Mouse (Mus musculus): ENCODE data around the gene Arpc1b. TPM values are rescaled to one million over a fixed set of nuclear protein-coding genes. Genes with fewer than 3 reads are reported as not detected.
"Not testable (repeated sequence)": the region's sequence is repeated elsewhere in the genome, so short reads cannot be mapped to it uniquely, and the experiment has no call there.

The Arpc1b gene
- total and polyA plus RNA-seq, 2 experiments from 2014 or later: 32.4 to 53.7 TPM

DNA sequence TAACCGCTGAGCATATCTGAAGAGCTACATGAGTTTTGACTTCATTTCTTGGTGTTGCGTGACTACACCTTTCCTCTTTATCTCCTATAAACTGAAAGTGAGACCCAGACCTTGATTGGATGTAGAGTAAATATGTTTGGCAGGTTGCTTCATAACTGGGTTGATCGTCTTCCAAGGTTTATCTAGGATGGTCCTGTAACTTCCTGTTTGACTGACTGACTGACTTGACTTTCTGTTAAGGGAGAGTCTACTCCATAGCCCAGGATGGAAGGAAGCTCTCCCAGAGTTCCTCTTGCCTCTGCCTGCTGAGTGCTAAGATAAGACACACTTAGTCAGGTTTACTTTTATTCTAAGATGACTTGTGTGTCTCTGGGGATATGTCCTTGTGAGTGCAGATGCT is 24.1 kb upstream of the Arpc1b start:
- no peak overlapping the region for H3K4me2 ChIP-seq (ENCODE audit: low read depth, low read length, poor library complexity, severe bottlenecking)
- H3K27me3 ChIP-seq (ENCODE audit: insufficient read depth, low read length): no peaks in the 10 kb centered on the region
- H3K4me3 ChIP-seq (ENCODE audit: low read depth, low read length): no peak overlapping the region
- DNase-seq (ENCODE audit: low spot score) (no peak), ATAC-seq (ENCODE audit: low FRiP score) (no peak)
- no peaks in the 10 kb centered on the region for H3K9me3 ChIP-seq (ENCODE audit: low read length)
- no peak for TF ChIP-seq CTCF (IDR thresholded peaks at IDR 0.05)
- no peak overlapping the region for H3K27ac ChIP-seq (ENCODE audit: low read depth, low read length)
- H3K36me3 ChIP-seq (ENCODE audit: insufficient read depth, low read length): peaks cover 19% of the 10 kb centered on the region
- WGBS: 98% methylated on average over 3 of the region's 3 CpGs
- H3K9ac ChIP-seq (replicated peaks; ENCODE audit: low read length, poor library complexity, severe bottlenecking): no peak overlapping the region
- H3K4me1 ChIP-seq (ENCODE audit: insufficient read depth, low read length): peaks cover 3% of the 10 kb centered on the region; the same call in 1 of the 2 replicates

DNA sequence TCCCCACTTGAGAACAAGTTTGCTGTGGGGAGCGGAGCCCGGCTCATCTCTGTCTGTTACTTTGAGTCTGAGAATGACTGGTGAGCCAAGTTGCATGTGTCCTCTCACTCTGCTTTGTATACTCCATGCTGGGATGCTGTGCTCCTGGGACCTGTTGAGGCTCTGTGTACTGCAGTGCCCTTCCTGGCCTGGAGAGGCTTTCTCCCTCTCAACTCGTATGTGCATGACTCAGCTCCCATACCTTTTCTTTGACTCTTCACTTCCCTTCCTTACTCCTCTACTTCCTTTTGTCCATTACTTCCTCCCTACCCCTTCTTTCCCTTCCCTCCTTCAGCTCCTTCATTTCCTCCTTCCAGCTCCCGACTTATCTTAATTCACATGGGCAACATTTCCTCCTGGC is 17.8 kb upstream of the Arpc1b start:
- Histone ChIP-seq H3K36me3 (ENCODE audit: insufficient read depth, low read length) (peaks cover 71% of the 10 kb centered on the region), H3K4me1 (ENCODE audit: insufficient read depth, low read length) (no peaks in the 10 kb centered on the region), H3K9me3 (ENCODE audit: low read length) (no peaks in the 10 kb centered on the region), H3K4me2 (ENCODE audit: low read depth, low read length, poor library complexity, severe bottlenecking) (no peak overlapping the region), H3K9ac (replicated peaks; ENCODE audit: low read length, poor library complexity, severe bottlenecking) (no peak overlapping the region), H3K27ac (ENCODE audit: low read depth, low read length) (no peak overlapping the region), H3K27me3 (ENCODE audit: insufficient read depth, low read length) (no peaks in the 10 kb centered on the region), H3K4me3 (ENCODE audit: low read depth, low read length) (no peak overlapping the region)
- ATAC-seq (ENCODE audit: low FRiP score) (no peak), DNase-seq (ENCODE audit: low spot score) (no peak)
- TF ChIP-seq CTCF (IDR thresholded peaks at IDR 0.05): no peak
- 89% methylated on average over 4 of the region's 4 CpGs for WGBS

GRCm38 (mm10) chr5:145098340-145098821 is 15.6 kb upstream of the Arpc1b start:
- no peak overlapping the region for H3K27ac ChIP-seq (ENCODE audit: low read depth, low read length)
- H3K9me3 ChIP-seq (ENCODE audit: low read length): no peaks in the 10 kb centered on the region
- whole genome bisulfite sequencing: 94% methylated on average over 10 of the region's 10 CpGs
- TF ChIP-seq CTCF (IDR thresholded peaks at IDR 0.05): no peak
- ATAC-seq (ENCODE audit: low FRiP score): no peak
- no peaks in the 10 kb centered on the region for H3K27me3 ChIP-seq (ENCODE audit: insufficient read depth, low read length)
- no peak overlapping the region for H3K9ac ChIP-seq (replicated peaks; ENCODE audit: low read length, poor library complexity, severe bottlenecking)
- DNase-seq (ENCODE audit: low spot score): no peak
- H3K4me1 ChIP-seq (ENCODE audit: insufficient read depth, low read length): no peaks in the 10 kb centered on the region
- H3K36me3 ChIP-seq (ENCODE audit: insufficient read depth, low read length): peaks cover 72% of the 10 kb centered on the region
- H3K4me3 ChIP-seq (ENCODE audit: low read depth, low read length): no peak overlapping the region
- no peak overlapping the region for H3K4me2 ChIP-seq (ENCODE audit: low read depth, low read length, poor library complexity, severe bottlenecking)

- 98% methylated on average over 9 of the region's 9 CpGs for WGBS
- Histone ChIP-seq H3K36me3 (ENCODE audit: insufficient read depth, low read length) (peaks cover 81% of the 10 kb centered on the region), H3K9ac (replicated peaks; ENCODE audit: low read length, poor library complexity, severe bottlenecking) (no peak overlapping the region), H3K9me3 (ENCODE audit: low read length) (no peaks in the 10 kb centered on the region), H3K4me1 (ENCODE audit: insufficient read depth, low read length) (no peaks in the 10 kb centered on the region), H3K27ac (ENCODE audit: low read depth, low read length) (no peak overlapping the region), H3K4me2 (ENCODE audit: low read depth, low read length, poor library complexity, severe bottlenecking) (no peak overlapping the region), H3K4me3 (ENCODE audit: low read depth, low read length) (no peak overlapping the region), H3K27me3 (ENCODE audit: insufficient read depth, low read length) (no peaks in the 10 kb centered on the region)
- no peak for TF ChIP-seq CTCF (IDR thresholded peaks at IDR 0.05)
- DNase-seq (ENCODE audit: low spot score): no peak
- no peak for ATAC-seq (ENCODE audit: low FRiP score)
Measured at GRCm38 (mm10) chr5:145100960-145101359, 13.1 kb upstream of the Arpc1b start.

DNA sequence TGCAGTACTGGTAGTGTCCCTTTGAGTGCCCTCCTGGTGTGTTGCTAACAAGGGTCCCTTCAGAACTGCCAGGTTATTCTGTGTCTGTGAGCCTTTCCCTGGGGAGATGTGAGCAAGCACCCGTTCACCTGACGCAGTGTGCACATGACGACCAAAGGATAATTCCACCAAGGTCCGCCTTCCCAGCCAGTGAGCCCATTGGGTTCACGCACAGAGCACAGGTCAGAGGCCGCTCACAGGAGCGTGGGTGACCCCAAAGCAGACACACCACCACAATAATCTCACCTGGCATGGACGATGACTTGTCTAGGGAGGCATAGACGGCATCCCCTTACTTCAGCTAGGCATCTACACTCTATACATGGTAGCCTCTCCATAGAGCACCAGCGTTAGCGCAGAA is 12.6 kb upstream of the Arpc1b start:
- H3K36me3 ChIP-seq (ENCODE audit: insufficient read depth, low read length): peaks cover 81% of the 10 kb centered on the region
- not testable (repeated sequence) for H3K9ac ChIP-seq (replicated peaks; ENCODE audit: low read length, poor library complexity, severe bottlenecking); ATAC-seq (ENCODE audit: low FRiP score); H3K9me3 ChIP-seq (ENCODE audit: low read length); H3K4me1 ChIP-seq (ENCODE audit: insufficient read depth, low read length); H3K4me2 ChIP-seq (ENCODE audit: low read depth, low read length, poor library complexity, severe bottlenecking); H3K27ac ChIP-seq (ENCODE audit: low read depth, low read length); DNase-seq (ENCODE audit: low spot score); H3K4me3 ChIP-seq (ENCODE audit: low read depth, low read length); H3K27me3 ChIP-seq (ENCODE audit: insufficient read depth, low read length)
- WGBS: 95% methylated on average over 11 of the region's 11 CpGs

GRCm38 (mm10) chr5:145102706-145103105 is 11.3 kb upstream of the Arpc1b start:
- H3K4me3 ChIP-seq (ENCODE audit: low read depth, low read length): no peak overlapping the region
- no peaks in the 10 kb centered on the region for H3K27me3 ChIP-seq (ENCODE audit: insufficient read depth, low read length)
- ATAC-seq (ENCODE audit: low FRiP score): no peak
- no peak overlapping the region for H3K27ac ChIP-seq (ENCODE audit: low read depth, low read length)
- peaks cover 85% of the 10 kb centered on the region for H3K36me3 ChIP-seq (ENCODE audit: insufficient read depth, low read length)
- WGBS: 96% methylated on average over 4 of the region's 4 CpGs
- H3K4me2 ChIP-seq (ENCODE audit: low read depth, low read length, poor library complexity, severe bottlenecking): no peak overlapping the region
- no peaks in the 10 kb centered on the region for H3K4me1 ChIP-seq (ENCODE audit: insufficient read depth, low read length)
- DNase-seq (ENCODE audit: low spot score): no peak
- no peaks in the 10 kb centered on the region for H3K9me3 ChIP-seq (ENCODE audit: low read length)
- TF ChIP-seq CTCF (IDR thresholded peaks at IDR 0.05): no peak
- no peak overlapping the region for H3K9ac ChIP-seq (replicated peaks; ENCODE audit: low read length, poor library complexity, severe bottlenecking)
